Mouse (Mus musculus) heart, adult 11 months (tissue): Measurements from ENCODE around the gene Fam189b.

ENCODE experiments used
- DNase-seq: peaks from one replicate; pipeline ENCODE4 v3.0.0; 2022

Fam189b gene

DNA sequence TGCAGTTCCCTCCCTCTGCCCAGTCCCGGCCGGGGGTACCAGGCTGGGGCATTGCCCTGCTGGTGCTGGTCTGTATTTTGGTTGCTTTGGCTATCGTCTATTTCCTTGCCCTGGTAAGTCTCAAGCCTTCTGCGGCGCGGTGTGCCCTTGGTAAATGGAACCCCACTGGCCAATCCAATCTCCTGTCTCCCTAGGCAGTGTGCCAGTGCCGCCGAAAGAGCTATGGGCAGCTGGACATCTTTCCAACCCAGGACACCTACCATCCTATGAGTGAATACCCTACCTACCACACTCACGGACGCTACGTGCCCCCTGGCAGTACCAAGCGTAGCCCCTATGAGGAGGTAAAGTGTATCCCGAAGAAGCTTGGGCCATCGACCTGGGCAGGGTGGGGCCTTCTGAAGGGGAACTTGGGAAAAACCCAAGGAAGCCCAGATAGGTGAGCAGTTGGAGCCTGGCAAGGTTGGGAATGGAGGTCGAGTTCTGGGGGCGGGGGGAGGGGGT, 48.9 kb downstream of the Fam189b start:
- DNase-seq, result peak; percentile 92

DNA sequence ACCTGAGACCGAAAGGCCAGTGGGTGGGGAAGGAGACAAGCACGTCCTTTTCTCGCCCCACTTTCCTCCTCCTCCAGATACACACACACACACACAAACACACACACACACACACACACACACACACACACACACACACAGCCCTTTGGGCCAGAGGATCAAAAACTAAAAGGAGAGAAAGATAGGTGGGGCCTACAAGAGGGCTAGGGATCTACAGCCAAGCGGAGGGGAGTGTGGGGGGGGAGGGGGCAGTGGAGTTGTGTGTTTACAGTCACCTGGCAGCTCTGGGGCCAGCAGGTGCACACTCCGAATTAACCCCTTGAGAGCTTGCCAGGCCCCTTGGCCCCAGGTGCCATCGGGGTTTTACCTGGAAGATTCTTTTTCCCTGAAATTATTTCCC, 49.7 kb downstream of the Fam189b start:
- DNase-seq, result no peak

DNA sequence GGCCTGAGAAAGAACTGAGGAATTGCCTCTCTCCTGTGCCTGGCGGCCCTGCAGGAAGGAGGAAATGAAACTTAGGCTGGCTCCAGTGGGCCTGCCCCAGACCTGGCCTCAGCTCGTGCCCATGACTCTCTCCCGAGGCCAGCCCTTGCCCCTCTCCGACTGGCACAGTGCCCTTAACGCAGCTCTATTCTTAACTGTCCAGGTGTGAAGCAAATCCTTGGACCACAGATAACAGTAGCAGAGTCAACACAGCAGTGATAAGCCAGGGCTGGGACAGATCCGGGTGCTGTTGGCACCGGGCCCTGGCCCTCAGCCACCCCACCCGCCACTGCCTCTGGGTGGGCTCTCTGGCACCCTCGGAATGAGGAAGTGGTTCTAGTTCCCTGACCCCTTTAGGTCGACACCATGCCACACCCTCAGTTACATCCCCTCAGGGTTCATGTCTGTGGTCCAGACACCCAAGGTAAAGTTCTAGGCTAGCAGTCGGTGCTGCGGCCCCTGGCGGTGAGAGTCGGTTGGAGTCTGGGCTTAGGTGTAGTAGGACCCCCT, 50.7 kb downstream of the Fam189b start:
- DNase-seq, result peak; percentile 95

DNA sequence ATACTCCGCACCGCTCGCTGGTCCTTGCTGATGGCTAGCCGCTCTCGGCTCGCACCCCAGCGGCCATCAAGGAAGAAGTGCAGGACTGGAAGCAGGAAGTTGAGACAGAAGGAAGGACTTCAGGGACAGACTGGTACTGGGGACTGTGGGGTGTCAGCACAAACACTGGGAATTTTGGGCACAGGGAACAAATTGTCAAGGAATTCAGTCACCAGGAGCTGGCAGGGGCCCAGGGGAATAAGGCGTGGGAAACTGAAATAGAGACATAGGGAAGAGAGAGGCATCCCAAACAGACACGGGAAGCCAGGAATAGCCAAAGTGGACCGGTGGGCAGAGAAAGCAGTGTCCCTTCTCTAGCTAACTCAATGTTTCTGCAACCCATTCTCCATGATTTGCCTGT, 53.6 kb downstream of the Fam189b start:
- DNase-seq, result no peak

DNA sequence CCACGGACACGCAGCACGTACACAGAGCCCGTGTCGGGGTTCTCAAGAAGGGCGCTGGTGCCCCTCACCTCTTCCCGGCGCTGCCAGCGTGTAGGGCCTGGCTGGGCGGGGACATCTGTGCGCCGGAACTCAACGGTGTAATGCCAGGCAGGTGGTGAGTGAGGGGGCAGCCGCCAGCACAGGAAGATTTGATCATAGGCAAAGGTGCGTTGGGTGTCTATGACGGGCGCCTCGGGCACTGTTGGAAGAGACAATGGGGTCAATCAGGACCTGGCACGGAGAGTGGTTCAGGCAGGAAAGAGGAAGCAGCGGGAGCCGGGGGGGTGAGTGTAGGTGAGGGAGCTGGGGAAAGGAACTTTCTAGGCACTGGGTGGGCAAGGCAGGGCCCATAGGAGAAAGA, 54.7 kb downstream of the Fam189b start:
- DNase-seq, result peak; percentile 92

GRCm38 (mm10) chr3:89238494-89238893, 55.6 kb downstream of the Fam189b start:
- peak; percentile 85 for DNase-seq
